Mouse (Mus musculus): ENCODE measurements at regions not wholly inside any gene's neighbourhood (a gene's known extent, or its start where the extent isn't known, plus 50 kb on each side); places are given as distances from the start of the nearest gene placed in this dataset.

DNA sequence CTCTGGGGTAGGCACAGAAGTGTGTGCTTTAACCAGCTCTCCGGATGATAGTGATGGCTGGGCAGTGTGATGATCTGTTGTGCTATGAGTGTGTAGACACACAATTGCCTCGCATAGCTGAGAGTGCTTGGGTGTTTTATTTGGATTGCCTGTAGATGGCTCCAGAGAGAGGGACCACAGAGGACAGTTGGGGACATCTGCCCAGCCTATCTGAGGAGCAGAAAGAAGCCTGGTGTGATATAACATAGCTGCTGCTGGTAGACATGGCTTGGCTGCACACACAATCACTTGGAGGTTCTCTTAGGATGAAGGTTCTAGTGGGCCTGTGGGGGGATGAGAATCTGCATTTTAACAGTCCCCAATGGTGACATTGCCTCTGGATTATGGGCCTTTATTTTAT lies 60.6 kb upstream of the Mphosph6 start:
- 0 out of 2 replicates have a peak, but pooled peaks have one; percentile 6 for TF ChIP-seq CTCF (IDR thresholded peaks at IDR 0.05; ENCODE audit: extremely low read depth, insufficient read length, insufficient replicate concordance, low read depth, low read length)
- no peak for TF ChIP-seq POLR2A (IDR thresholded peaks at IDR 0.05; ENCODE audit: low read depth, low read length)

Measured in small intestine, adult 2 months (tissue).